Mouse (Mus musculus) ES-E14 (cell line): ENCODE measurements around the gene Slc25a26. TPM values are rescaled to one million over a fixed set of nuclear protein-coding genes. Genes with fewer than 3 reads are reported as not detected.

ENCODE experiments used
- DNase-seq: peaks from one replicate; pipeline ENCODE4 v3.0.0-alpha.2; 2013; ENCODE audit warnings: low read depth, low spot score
- H3K27ac ChIP-seq: 2 replicates; pipeline ENCODE4 v1.5.1; 2012; ENCODE audit warnings: low read depth, mild to moderate bottlenecking, low read length, moderate library complexity, mixed read lengths; ENCODE audit not compliant: poor library complexity, insufficient read depth, severe bottlenecking
- H3K36me3 ChIP-seq: 2 replicates; pipeline ENCODE4 v1.6.1; 2012; ENCODE audit warnings: mild to moderate bottlenecking, low read length, moderate library complexity, mixed read lengths; ENCODE audit not compliant: control insufficient read depth, poor library complexity, insufficient read depth, severe bottlenecking
- H3K4me1 ChIP-seq, 2 experiments: fragments of 150-350 bp in 1 of 2; sonication (generic) in 1 of 2; 2 replicates each; pipeline ENCODE4 v1.6.1; 2012; ENCODE audit warnings: low read length in 2 of 2, mild to moderate bottlenecking in 1 of 2, mixed read lengths in 1 of 2; ENCODE audit not compliant: control insufficient read depth in 2 of 2, insufficient read depth in 2 of 2, poor library complexity in 1 of 2
- H3K4me3 ChIP-seq, 2 experiments: fragments of 150-350 bp in 1 of 2; sonication (generic) in 1 of 2; 2 replicates each; pipeline ENCODE4 v1.5.1; 2012; ENCODE audit warnings: low read length in 2 of 2, low read depth in 1 of 2, mild to moderate bottlenecking in 1 of 2, mixed read lengths in 1 of 2; ENCODE audit not compliant: insufficient read depth in 1 of 2, poor library complexity in 1 of 2, severe bottlenecking in 1 of 2
- H3K9ac ChIP-seq: 2 replicates; pipeline ENCODE4 v1.6.1; 2012; ENCODE audit warnings: low read depth, mild to moderate bottlenecking, low read length, mixed read lengths; ENCODE audit not compliant: poor library complexity, insufficient read depth, severe bottlenecking
- H3K9me3 ChIP-seq: fragments of 150-350 bp; sonication (generic); 2 replicates; pipeline ENCODE4 v1.6.1; 2012; ENCODE audit warnings: low read depth, mild to moderate bottlenecking, low read length; ENCODE audit not compliant: control insufficient read depth, insufficient read depth
- CHD2 ChIP-seq: IDR thresholded peaks from 2 replicates; pipeline ENCODE4 v1.6.1; 2014; ENCODE audit warnings: mild to moderate bottlenecking, low read depth, low read length, inconsistent platforms
- HCFC1 ChIP-seq: IDR thresholded peaks from 2 replicates; pipeline ENCODE4 v1.6.1; 2012; ENCODE audit warnings: low read length, inconsistent platforms, borderline replicate concordance; ENCODE audit not compliant: insufficient read depth
- MAFK ChIP-seq: IDR thresholded peaks from 2 replicates; pipeline ENCODE4 v1.6.1; 2014; ENCODE audit warnings: mild to moderate bottlenecking, low read depth, low read length, inconsistent platforms; ENCODE audit not compliant: insufficient read depth
- ZC3H11A ChIP-seq: IDR thresholded peaks from 2 replicates; pipeline ENCODE4 v1.6.1; 2012; ENCODE audit warnings: low read depth, mild to moderate bottlenecking, inconsistent platforms, low read length, borderline replicate concordance
- ZNF384 ChIP-seq: IDR thresholded peaks from 2 replicates; pipeline ENCODE4 v1.6.1; 2012; ENCODE audit warnings: low read depth, low read length, inconsistent platforms
- in situ Hi-C, 2 experiments: fragments of 600-800 bp; cut with MboI; formaldehyde crosslinking; loops; one replicate each; pipeline ENCODE4 v1.15.1; 2025; ENCODE audit warnings: low sequenced_read_pairs in 2 of 2, inconsistent platforms in 1 of 2; ENCODE audit not compliant: unreplicated experiment in 2 of 2
- total RNA-seq: library from RNA; depleted of rRNA; stranded (reverse); fragments of 300-350 nt; gene quantifications from 2 replicates; pipeline ENCODE4 v1.2.3, GENCODE M21; 2012

The Slc25a26 gene
- total RNA-seq, 1 experiment, result 9.8 TPM

DNA sequence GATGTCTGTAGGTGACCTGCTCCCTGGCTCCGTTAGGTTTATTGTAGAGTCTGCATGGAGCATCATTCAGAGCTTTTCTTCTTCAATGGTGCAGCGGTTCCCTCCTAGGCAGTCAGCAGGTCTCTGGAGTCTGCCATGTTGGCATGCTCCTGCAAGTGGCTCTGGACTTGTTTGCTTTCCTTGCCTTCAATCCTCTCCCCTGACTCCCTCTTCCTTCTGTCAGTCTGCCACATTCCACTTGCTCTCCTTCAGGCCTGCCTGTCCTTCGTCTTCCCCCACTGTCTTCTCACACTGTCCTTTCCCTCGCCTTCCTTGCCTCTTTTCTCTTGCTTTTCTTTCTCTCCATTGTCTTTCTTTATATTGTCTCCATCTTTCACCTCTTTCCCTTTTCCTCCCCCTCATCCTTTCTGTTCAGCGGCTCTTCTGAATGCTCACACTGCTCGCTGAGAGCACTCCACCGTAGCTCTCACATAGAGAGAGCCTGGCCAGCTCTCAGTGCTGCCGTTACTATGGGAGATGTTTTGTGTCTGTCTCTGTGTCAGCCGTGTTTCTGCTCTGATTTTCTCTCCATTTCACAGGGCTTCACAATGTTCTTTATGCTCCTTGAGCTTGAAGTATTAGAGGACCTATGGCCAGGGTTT, 75.5 kb downstream of the Slc25a26 start:
- no peak for DNase-seq
- in situ Hi-C loops, result no loop called here
- no peak for TF ChIP-seq CHD2
- no peak for TF ChIP-seq ZC3H11A
- TF ChIP-seq MAFK, result no peak
- Histone ChIP-seq H3K27ac (no peak overlapping the region), H3K9me3 (no peaks in the 10 kb centered on the region), H3K9ac (no peak overlapping the region), H3K36me3 (peaks cover 4% of the 10 kb centered on the region; the same call in 1 of the 2 replicates), H3K4me3 (no peak overlapping the region), H3K4me1 (no peaks in the 10 kb centered on the region)

DNA sequence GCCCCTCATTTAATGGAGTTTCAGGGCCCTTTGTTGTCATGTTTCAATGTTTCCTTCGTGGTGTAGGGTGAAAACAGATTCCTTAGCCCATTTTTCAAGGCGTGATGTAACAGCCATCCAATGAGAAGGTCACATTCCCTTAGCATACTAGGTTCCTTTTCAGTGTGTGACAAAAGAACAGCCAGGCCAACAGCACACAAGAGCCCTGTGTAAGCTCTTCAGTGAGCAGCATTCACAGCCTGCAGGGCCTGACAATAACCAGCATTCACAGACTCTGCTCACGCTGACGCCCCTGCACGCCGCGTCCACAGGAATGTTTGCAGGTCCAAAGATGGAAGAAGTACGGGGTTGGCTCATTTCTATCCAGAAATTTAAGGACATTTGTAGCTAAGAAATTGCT, 77.9 kb downstream of the Slc25a26 start:
- in situ Hi-C loops, result no loop called here
- DNase-seq, result no peak
- Histone ChIP-seq H3K9me3 (no peaks in the 10 kb centered on the region), H3K9ac (no peak overlapping the region), H3K36me3 (peaks cover 4% of the 10 kb centered on the region; the same call in 1 of the 2 replicates), H3K27ac (no peak overlapping the region), H3K4me3 (no peak overlapping the region), H3K4me1 (no peaks in the 10 kb centered on the region)
- TF ChIP-seq MAFK, result no peak
- TF ChIP-seq HCFC1, result no peak
- TF ChIP-seq ZNF384, result no peak
- TF ChIP-seq ZC3H11A, result no peak
- TF ChIP-seq CHD2, result no peak

DNA sequence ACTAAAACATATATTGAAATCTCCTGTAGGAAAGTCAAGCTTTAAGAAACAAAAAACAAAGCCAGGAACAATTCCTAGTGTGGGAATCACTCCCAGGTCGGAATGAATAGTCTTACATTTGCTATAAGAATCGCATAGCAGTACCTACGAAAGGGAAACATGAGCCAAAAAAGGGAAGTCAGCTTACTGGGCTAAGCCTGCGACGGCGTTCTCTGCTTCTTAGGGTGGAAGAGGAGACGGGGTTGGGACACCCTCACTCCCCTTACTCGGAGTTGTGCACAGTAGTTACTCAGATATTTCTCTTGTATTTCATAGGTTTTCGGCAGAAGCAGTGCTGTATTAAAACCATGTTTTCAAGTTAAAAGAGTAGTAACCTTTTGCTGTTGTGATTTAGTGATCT, 81.9 kb downstream of the Slc25a26 start:
- DNase-seq, result no peak
- H3K9ac ChIP-seq, result no peak overlapping the region
- H3K27ac ChIP-seq, result no peak overlapping the region
- no peaks in the 10 kb centered on the region for H3K9me3 ChIP-seq
- H3K36me3 ChIP-seq, result no peaks in the 10 kb centered on the region
- H3K4me3 ChIP-seq, result no peak overlapping the region
- TF ChIP-seq ZC3H11A, result no peak
- TF ChIP-seq ZNF384, result no peak
- TF ChIP-seq CHD2, result no peak
- TF ChIP-seq HCFC1, result no peak
- TF ChIP-seq MAFK, result no peak
- no peaks in the 10 kb centered on the region for H3K4me1 ChIP-seq
- in situ Hi-C loops, result no loop called here

DNA sequence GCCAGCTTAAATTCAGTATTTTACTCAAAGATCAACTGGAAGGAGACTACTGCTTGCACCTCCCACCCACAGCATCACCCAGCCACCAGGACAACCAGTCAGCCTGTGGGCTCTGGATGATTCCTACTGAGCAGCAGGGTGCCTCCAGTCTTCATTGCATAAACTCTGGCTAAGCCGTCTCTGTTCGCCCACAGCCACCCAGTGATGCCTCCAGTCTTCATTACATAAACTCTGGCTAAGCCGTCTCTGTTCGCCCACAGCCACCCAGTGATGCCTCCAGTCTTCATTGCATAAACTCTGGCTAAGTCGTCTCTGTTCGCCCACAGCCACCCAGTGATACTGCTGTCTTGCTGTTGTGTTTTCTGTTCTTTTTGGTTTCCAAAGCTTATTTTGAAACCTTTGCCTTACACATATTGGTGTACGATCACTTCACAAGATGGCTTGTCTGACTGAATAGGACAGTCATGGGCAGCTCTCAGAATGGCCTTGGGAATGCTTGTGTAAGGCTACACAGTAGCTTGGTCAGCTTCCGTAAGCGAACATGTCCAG, 84.1 kb downstream of the Slc25a26 start:
- no peak for TF ChIP-seq CHD2
- TF ChIP-seq MAFK, result no peak
- no peak for TF ChIP-seq ZC3H11A
- no peak for TF ChIP-seq ZNF384
- TF ChIP-seq HCFC1, result no peak
- in situ Hi-C loops, result no loop called here
- H3K4me1 ChIP-seq, result no peaks in the 10 kb centered on the region
- H3K27ac ChIP-seq, result no peak overlapping the region
- H3K9ac ChIP-seq, result no peak overlapping the region
- no peak overlapping the region for H3K4me3 ChIP-seq
- no peak for DNase-seq
- no peaks in the 10 kb centered on the region for H3K9me3 ChIP-seq
- H3K36me3 ChIP-seq, result no peaks in the 10 kb centered on the region

DNA sequence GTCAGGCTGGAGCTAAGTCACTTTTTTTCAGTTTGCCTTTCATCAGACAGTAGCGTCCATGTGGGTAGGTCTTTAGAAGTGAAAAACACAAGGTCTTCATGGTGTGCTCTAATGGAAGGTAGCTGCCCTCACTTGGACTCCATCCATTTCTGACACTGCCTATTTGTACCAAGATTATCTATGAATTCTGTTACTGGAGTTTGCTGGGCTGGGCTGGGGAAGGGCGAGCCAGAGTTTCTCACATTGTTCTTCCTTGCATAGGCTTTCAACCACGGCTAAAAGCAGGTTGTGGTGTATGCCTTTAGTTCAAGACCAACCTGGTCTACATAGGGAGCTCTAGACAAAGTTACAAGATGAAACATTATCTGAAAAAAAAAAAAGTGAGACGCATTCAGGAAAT, 84.8 kb downstream of the Slc25a26 start:
- H3K4me1 ChIP-seq, result no peaks in the 10 kb centered on the region
- H3K9ac ChIP-seq, result no peak overlapping the region
- no peak overlapping the region for H3K4me3 ChIP-seq
- DNase-seq, result no peak
- no peak for TF ChIP-seq CHD2
- TF ChIP-seq HCFC1, result no peak
- TF ChIP-seq ZC3H11A, result no peak
- no peak for TF ChIP-seq ZNF384
- TF ChIP-seq MAFK, result no peak
- in situ Hi-C loops, result no loop called here
- no peaks in the 10 kb centered on the region for H3K36me3 ChIP-seq
- H3K9me3 ChIP-seq, result no peaks in the 10 kb centered on the region
- no peak overlapping the region for H3K27ac ChIP-seq
